Mouse (Mus musculus) CH12.LX (cell line): ENCODE data around the gene Dnal4. TPM values are rescaled to one million over a fixed set of nuclear protein-coding genes. Genes with fewer than 3 reads are reported as not detected.

Experiments
- DNase-seq: peaks from one replicate; pipeline ENCODE4 v3.0.0-alpha.2; 2013; ENCODE audit errors: extremely low read depth
- H3K27ac ChIP-seq: 2 replicates; pipeline ENCODE4 v1.5.1; 2012; ENCODE audit warnings: low read depth, mild to moderate bottlenecking, control low read depth, moderate library complexity; ENCODE audit not compliant: insufficient read depth
- H3K27me3 ChIP-seq: replicated peaks from 2 replicates; pipeline ENCODE3; 2012; ENCODE audit warnings: inconsistent platforms
- H3K36me3 ChIP-seq, 2 experiments: replicated peaks in 1 of 2; 2 replicates each; pipeline versions ENCODE3 to v1.6.1; 2012; ENCODE audit warnings: inconsistent platforms in 1 of 2, low read length in 1 of 2, mild to moderate bottlenecking in 1 of 2, mixed read lengths in 1 of 2, moderate library complexity in 1 of 2; ENCODE audit not compliant: control insufficient read depth in 1 of 2, insufficient read depth in 1 of 2
- H3K4me1 ChIP-seq, 2 experiments: 2 replicates each; pipeline ENCODE4 v1.6.1; 2012; ENCODE audit warnings: inconsistent platforms in 1 of 2, moderate library complexity in 1 of 2; ENCODE audit not compliant: insufficient read depth in 2 of 2, control insufficient read depth in 1 of 2
- H3K4me2 ChIP-seq: 2 replicates; pipeline ENCODE4 v1.6.1; 2012; ENCODE audit warnings: low read depth, mild to moderate bottlenecking, control low read depth; ENCODE audit not compliant: poor library complexity, insufficient read depth, severe bottlenecking
- H3K4me3 ChIP-seq, 3 experiments: fragments of 150-350 bp in 1 of 3; sonication (generic) in 1 of 3; replicated peaks in 1 of 3; 2 replicates each; pipeline versions ENCODE3 to v1.5.1; 2011 to 2012; ENCODE audit warnings: low read depth in 2 of 3, low read length in 2 of 3, mild to moderate bottlenecking in 2 of 3, moderate library complexity in 2 of 3, control low read depth in 1 of 3, improper control_type of control experiment in 1 of 3, inconsistent platforms in 1 of 3, mixed read lengths in 1 of 3; ENCODE audit not compliant: poor library complexity in 1 of 3
- H3K79me2 ChIP-seq: replicated peaks from 2 replicates; pipeline ENCODE4 v1.6.1; 2012; ENCODE audit warnings: mild to moderate bottlenecking, moderate library complexity; ENCODE audit not compliant: control insufficient read depth, poor library complexity, insufficient read depth, severe bottlenecking; ENCODE audit errors: extremely low read depth
- H3K9ac ChIP-seq: 2 replicates; pipeline ENCODE4 v1.6.1; 2012; ENCODE audit warnings: low read depth, mild to moderate bottlenecking, control low read depth, moderate library complexity; ENCODE audit not compliant: insufficient read depth
- H3K9me3 ChIP-seq: replicated peaks from 2 replicates; pipeline ENCODE3; 2012; ENCODE audit warnings: low read length, inconsistent platforms, mixed read lengths
- BHLHE40 ChIP-seq: IDR thresholded peaks from 2 replicates; pipeline ENCODE4 v1.6.1; 2011; ENCODE audit warnings: mild to moderate bottlenecking, low read depth, low read length, improper control_type of control experiment
- CTCF ChIP-seq, 2 experiments: IDR thresholded peaks in 1 of 2; conservative IDR thresholded peaks in 1 of 2; 2 replicates each; pipeline ENCODE4 v1.5.1; 2011 to 2012; ENCODE audit warnings: low read depth in 2 of 2, low read length in 2 of 2, improper control_type of control experiment in 1 of 2, inconsistent platforms in 1 of 2, mild to moderate bottlenecking in 1 of 2, moderate library complexity in 1 of 2
- ELF1 ChIP-seq: IDR thresholded peaks from 2 replicates; pipeline ENCODE4 v1.6.1; 2014; ENCODE audit warnings: low read depth, mild to moderate bottlenecking, inconsistent platforms, low read length, improper control_type of control experiment
- EP300 ChIP-seq: IDR thresholded peaks from 2 replicates; pipeline ENCODE4 v1.6.1; 2011; ENCODE audit warnings: low read length, improper control_type of control experiment
- GABPA ChIP-seq: IDR thresholded peaks from 2 replicates; pipeline ENCODE4 v1.6.1; 2012; ENCODE audit warnings: low read depth, low read length, improper control_type of control experiment, inconsistent platforms; ENCODE audit not compliant: insufficient replicate concordance
- IRF4 ChIP-seq: IDR thresholded peaks from 2 replicates; pipeline ENCODE4 v1.6.1; 2014; ENCODE audit warnings: low read depth, mild to moderate bottlenecking, inconsistent platforms, low read length, improper control_type of control experiment
- KAT2A ChIP-seq: IDR thresholded peaks from 2 replicates; pipeline ENCODE4 v1.6.1; 2012; ENCODE audit warnings: low read length, improper control_type of control experiment, inconsistent platforms; ENCODE audit not compliant: insufficient replicate concordance
- MAX ChIP-seq: IDR thresholded peaks from 2 replicates; pipeline ENCODE4 v1.6.1; 2011; ENCODE audit warnings: low read length, improper control_type of control experiment
- MAZ ChIP-seq: IDR thresholded peaks from 2 replicates; pipeline ENCODE4 v1.6.1; 2012; ENCODE audit warnings: low read depth, mild to moderate bottlenecking, inconsistent platforms, low read length, improper control_type of control experiment, moderate library complexity
- MXI1 ChIP-seq: IDR thresholded peaks from 2 replicates; pipeline ENCODE4 v1.6.1; 2011; ENCODE audit warnings: mild to moderate bottlenecking, low read depth, low read length, improper control_type of control experiment
- NELFE ChIP-seq: IDR thresholded peaks from 2 replicates; pipeline ENCODE4 v1.6.1; 2011; ENCODE audit warnings: low read depth, low read length, improper control_type of control experiment
- SIN3A ChIP-seq: IDR thresholded peaks from 2 replicates; pipeline ENCODE4 v1.6.1; 2012; ENCODE audit warnings: low read length, improper control_type of control experiment, inconsistent platforms
- SMC3 ChIP-seq: IDR thresholded peaks from 2 replicates; pipeline ENCODE4 v1.6.1; 2011; ENCODE audit warnings: low read depth, low read length, improper control_type of control experiment
- USF1 ChIP-seq: IDR thresholded peaks from 2 replicates; pipeline ENCODE4 v1.6.1; 2014; ENCODE audit warnings: low read depth, mild to moderate bottlenecking, inconsistent platforms, low read length, improper control_type of control experiment
- USF2 ChIP-seq: conservative IDR thresholded peaks from 2 replicates; pipeline ENCODE4 v1.6.1; 2011; ENCODE audit warnings: low read depth, low read length, improper control_type of control experiment
- ZKSCAN1 ChIP-seq: IDR thresholded peaks from 2 replicates; pipeline ENCODE4 v1.6.1; 2012; ENCODE audit warnings: low read depth, inconsistent platforms, low read length, improper control_type of control experiment, borderline replicate concordance
- ZNF384 ChIP-seq: IDR thresholded peaks from 2 replicates; pipeline ENCODE4 v1.6.1; 2012; ENCODE audit warnings: low read depth, low read length, improper control_type of control experiment, inconsistent platforms
- dilution Hi-C: fragments of 300-500 bp; cut with MboI; formaldehyde crosslinking; loops from 2 replicates; pipeline ENCODE4 v1.14.3; 2020; ENCODE audit warnings: low sequenced_read_pairs; ENCODE audit not compliant: extremely low pct_unique_long_range_greater_than_20kb, extremely low pct_ligation_motif_present
- in situ Hi-C: fragments of 300-500 bp; cut with MboI; formaldehyde crosslinking; loops from 3 replicates; pipeline ENCODE4 v1.14.3; 2019; ENCODE audit warnings: low sequenced_read_pairs, low pct_ligation_motif_present, low pct_unique_long_range_greater_than_20kb, mixed read lengths
- polyA plus RNA-seq: library from polyadenylated mRNA; unstranded; fragments of >175 nt; gene quantifications from 2 replicates; pipeline ENCODE4 v1.2.1, GENCODE M21; 2012; ENCODE audit warnings: low read depth; ENCODE audit not compliant: insufficient read length
- total RNA-seq, 2 experiments: library from RNA; depleted of rRNA; stranded (reverse); fragments of 300-350 nt in 1 of 2; fragments of >200 nt in 1 of 2; gene quantifications; 2 replicates each; pipeline ENCODE4 v1.2.3; 2012 to 2014

Dnal4 gene
- total and polyA plus RNA-seq, 3 experiments, result 11.7 to 20.9 (median 18.5) TPM

DNA sequence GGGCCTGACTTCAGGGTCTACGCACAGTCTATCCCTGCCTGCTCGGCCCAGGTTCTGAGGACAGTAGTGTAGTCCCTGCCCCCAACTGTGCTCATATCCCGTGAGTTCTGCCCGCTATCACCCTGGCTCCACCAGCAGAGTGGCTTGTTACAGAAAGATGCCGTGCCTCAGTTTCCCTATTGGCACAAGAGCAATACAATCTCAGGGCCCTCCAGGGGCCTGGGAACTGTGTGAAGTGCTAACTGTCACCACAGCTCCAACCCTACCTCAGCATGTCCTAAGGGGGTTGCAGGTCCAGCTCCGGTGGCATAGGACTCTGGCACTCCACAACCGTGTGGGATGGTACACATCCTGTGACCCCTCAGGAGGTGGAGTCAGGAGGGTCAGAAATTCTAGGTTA, 19.4 kb upstream of the Dnal4 start:
- in situ Hi-C loops, result no loop called here
- dilution Hi-C loops, result no loop called here
- Histone ChIP-seq H3K4me2 (no peak overlapping the region), H3K4me3 (no peak overlapping the region), H3K79me2 (no peaks in the 10 kb centered on the region), H3K9me3 (no peaks in the 10 kb centered on the region), H3K36me3 (no peaks in the 10 kb centered on the region), H3K27me3 (peaks cover 75% of the 10 kb centered on the region), H3K27ac (no peak overlapping the region), H3K4me1 (peaks cover 0 to 3% of the 10 kb centered on the region in 2 experiments; a peak in 1 of 4 replicates), H3K9ac (no peak overlapping the region)
- TF ChIP-seq USF2 (no peak), BHLHE40 (no peak), KAT2A (no peak), SMC3 (no peak), EP300 (no peak), GABPA (no peak), ZKSCAN1 (no peak), CTCF (conservative IDR thresholded peaks at IDR 0.05 in 1 of 2, IDR thresholded peaks at IDR 0.05 in 1 of 2; ENCODE audit: low read depth in 2 of 2, low read length in 2 of 2) (no peak), MXI1 (no peak), NELFE (no peak), IRF4 (no peak)
- DNase-seq, result no peak

DNA sequence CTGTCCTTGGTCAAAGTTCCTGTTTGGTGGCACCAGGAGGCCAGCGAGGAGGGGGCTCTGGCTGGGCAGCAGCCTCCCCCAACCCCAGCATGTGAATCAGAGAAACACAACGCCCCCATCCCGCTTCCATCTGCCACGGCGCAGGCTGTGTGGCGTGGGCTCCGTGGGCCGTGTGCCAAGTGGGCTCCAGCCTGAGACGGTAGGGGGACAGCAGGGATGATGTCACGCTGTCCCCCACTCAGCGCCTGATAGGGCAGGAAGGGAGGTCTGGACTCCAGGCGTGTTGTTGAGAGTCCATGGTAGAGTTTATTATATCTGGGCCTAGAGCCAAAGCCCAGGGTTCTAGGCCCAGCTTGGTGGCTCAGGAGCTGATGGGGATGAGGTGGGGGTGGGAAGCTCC, 18.6 kb upstream of the Dnal4 start:
- no peak overlapping the region for H3K9ac ChIP-seq
- TF ChIP-seq USF1, result no peak
- no peak for TF ChIP-seq NELFE
- TF ChIP-seq ELF1, result no peak
- no peak for TF ChIP-seq SIN3A
- no peak for TF ChIP-seq ZNF384
- no peak for TF ChIP-seq USF2
- TF ChIP-seq MAZ, result no peak
- TF ChIP-seq MAX, result no peak
- TF ChIP-seq, all 38 proteins: peak for 0
- dilution Hi-C loops (no loop called here), in situ Hi-C loops (no loop called here)
- no peaks in the 10 kb centered on the region for H3K79me2 ChIP-seq
- no peak overlapping the region for H3K4me2 ChIP-seq
- peaks cover 68% of the 10 kb centered on the region for H3K27me3 ChIP-seq
- peaks cover 0 to 3% of the 10 kb centered on the region in 2 experiments; a peak in 1 of 4 replicates for H3K4me1 ChIP-seq
- H3K4me3 ChIP-seq, result no peak overlapping the region
- no peaks in the 10 kb centered on the region for H3K36me3 ChIP-seq
- H3K9me3 ChIP-seq, result no peaks in the 10 kb centered on the region
- no peak overlapping the region for H3K27ac ChIP-seq
- no peak for DNase-seq
